In genomic region chr1:180196508-180196907, GRCm38 (mm10) we compare ENCODE assay signal across 8 mouse cellular contexts. TPM values are rescaled to one million over a fixed set of nuclear protein-coding genes. Genes with fewer than 3 reads are reported as not detected.
DNase-seq lines count a peak whose midpoint lies in the region; ATAC-seq lines count a peak whose summit lies in the region.

No protein-coding gene starts in this region.

- peak; percentile 61 for DNase-seq in adrenal gland, adult 2 months
- DNase-seq in adrenal gland, adult 8-10 months, result no peak
- no peak for DNase-seq in spleen, postnatal 14 days (ENCODE audit: low spot score in 2 of 2)
- DNase-seq in thymus, postnatal 10 days (ENCODE audit: low spot score in 2 of 2), result no peak

- H3K4me2 ChIP-seq in limb, embryonic 12.5 days, result peak overlapping the region; percentile 82
- peak overlapping the region; percentile 89 for H3K4me2 ChIP-seq in stomach, embryonic 16.5 days (ENCODE audit: low read depth, low read length)

- no peak for ATAC-seq in megakaryocyte, adult 5-6 weeks (ENCODE audit: poor library complexity, severe bottlenecking)
- no peak for ATAC-seq in limb, embryonic 12.5 days (ENCODE audit: insufficient number of reproducible peaks, insufficient read depth, low FRiP score, low TSS enrichment, low read depth)
- ATAC-seq in stomach, embryonic 16.5 days (ENCODE audit: insufficient read depth, low FRiP score), result no peak

- WGBS in limb, embryonic 12.5 days, result 89% methylated on average over 9 of the region's 9 CpGs
- 92% methylated on average over 9 of the region's 9 CpGs for WGBS in stomach, embryonic 16.5 days

- H3K4me1 ChIP-seq in megakaryocyte, embryonic 14.5 days, result peaks cover 84% of the 10 kb centered on the region
- peaks cover 10% of the 10 kb centered on the region for H3K4me1 ChIP-seq in limb, embryonic 12.5 days (replicated peaks)
- H3K4me1 ChIP-seq in stomach, embryonic 16.5 days (ENCODE audit: control insufficient read depth, insufficient read depth, low read length), result peaks cover 9% of the 10 kb centered on the region

- no peaks in the 10 kb centered on the region for H3K36me3 ChIP-seq in megakaryocyte, embryonic 14.5 days (replicated peaks; ENCODE audit: low read length)
- H3K36me3 ChIP-seq in limb, embryonic 12.5 days, result no peaks in the 10 kb centered on the region
- H3K36me3 ChIP-seq in stomach, embryonic 16.5 days (ENCODE audit: control insufficient read depth, insufficient read depth, low read length), result no peaks in the 10 kb centered on the region

- no peak overlapping the region for H3K9ac ChIP-seq in limb, embryonic 12.5 days (replicated peaks)
- H3K9ac ChIP-seq in stomach, embryonic 16.5 days (ENCODE audit: low read length), result peak overlapping the region; percentile 69; the same call in 1 of the 2 replicates

- H3K4me3 ChIP-seq in megakaryocyte, embryonic 14.5 days (replicated peaks), result peak overlapping the region; percentile 93
- H3K4me3 ChIP-seq in limb, embryonic 12.5 days (replicated peaks), result 0 out of 2 replicates have a peak overlapping the region, but pooled peaks have one; percentile 65
- peak overlapping the region; percentile 82; the same call in 1 of the 2 replicates for H3K4me3 ChIP-seq in stomach, embryonic 16.5 days (replicated peaks; ENCODE audit: low read length)

- H3K9me3 ChIP-seq in megakaryocyte, embryonic 14.5 days, result no peaks in the 10 kb centered on the region
- H3K9me3 ChIP-seq in limb, embryonic 12.5 days, result no peaks in the 10 kb centered on the region
- H3K9me3 ChIP-seq in stomach, embryonic 16.5 days (replicated peaks; ENCODE audit: control insufficient read depth, low read length), result no peaks in the 10 kb centered on the region

- no peak overlapping the region for H3K27ac ChIP-seq in limb, embryonic 12.5 days
- H3K27ac ChIP-seq in stomach, embryonic 16.5 days (ENCODE audit: low read length), result no peak overlapping the region

- H3K27me3 ChIP-seq in megakaryocyte, embryonic 14.5 days (replicated peaks), result peaks cover 2% of the 10 kb centered on the region
- peaks cover 19% of the 10 kb centered on the region for H3K27me3 ChIP-seq in limb, embryonic 12.5 days
- H3K27me3 ChIP-seq in stomach, embryonic 16.5 days (ENCODE audit: control insufficient read depth, insufficient read depth, low read length), result no peaks in the 10 kb centered on the region

RNA-seq across cellular contexts. Expression of gene Coq8a, which starts 2.9 kb away (rescaled TPM):
- 100 to 1,000 TPM; 290 to 315 TPM for total RNA-seq in adrenal gland, adult 2 months (2021)
- polyA plus RNA-seq in adrenal gland, adult 2 months (2012; rRNA removed), result 141 and 188 TPM in 2 replicates
- 100 to 1,000 TPM in 3 of 4 experiments, 10 to 100 TPM in 1; 85.1 to 269 (median 187) TPM for total RNA-seq in adrenal gland, adult 8-10 months (2022)
- polyA plus RNA-seq in megakaryocyte, embryonic 14.5 days (2012; ENCODE audit: insufficient read depth, low replicate concordance), result 3.1 and 3.4 TPM in 2 replicates
- 1.5 and 2.4 TPM in 2 replicates for total RNA-seq in megakaryocyte, adult 5-6 weeks (2015)
- total RNA-seq in megakaryocyte, adult 5-6 weeks (2017), result 0.84 and 2.4 TPM in 2 replicates
- 4.0 and 6.0 TPM in 2 replicates for polyA plus RNA-seq in limb, embryonic 12.5 days (2016; fragmentation: Nextera tagmentation; extraction: Ambion mirVana)
- 25.7 and 38.3 TPM in 2 replicates for polyA plus RNA-seq in stomach, embryonic 16.5 days (2015; fragmentation: Nextera tagmentation; extraction: Ambion mirVana)
